ENCODE assay signal across 10 mouse cellular contexts in genomic region chr2:157054816-157055215, GRCm38 (mm10). TPM values are rescaled to one million over a fixed set of nuclear protein-coding genes. Genes with fewer than 3 reads are reported as not detected.
A peak's percentile ranks its signal among the peaks of the same experiment; 100 is the strongest.
DNase-seq lines count a peak whose midpoint lies in the region; ATAC-seq lines count a peak whose summit lies in the region.
"Had no signal": no experiment of that assay in that cellular context is flagged by ENCODE, and none has a peak within 500 bp of the region (broad histone marks: within the 10 kb centered on the region; RNA-seq: fewer than 3 reads in every experiment).

No protein-coding gene starts in this region.

- H3K4me1 ChIP-seq in brown adipose tissue, adult 24 weeks (ENCODE audit: control insufficient read depth, insufficient read depth, insufficient read length, low read length): peaks cover 17% of the 10 kb centered on the region
- peaks cover 54% of the 10 kb centered on the region for H3K4me1 ChIP-seq in hindbrain, embryonic 16.5 days (ENCODE audit: control insufficient read depth, insufficient read depth, low read depth, low read length)
- H3K4me1 ChIP-seq in liver, embryonic 12.5 days: peaks cover 14% of the 10 kb centered on the region

- 59% methylated on average over 5 of the region's 5 CpGs for WGBS in hindbrain, embryonic 16.5 days
- 58% methylated on average over 5 of the region's 5 CpGs for WGBS in liver, embryonic 12.5 days (ENCODE audit: insufficient replicate concordance)

- peak; percentile 59 for DNase-seq in cerebellum, adult 11 months
- DNase-seq in cerebellum, adult 9-10 months: no peak
- DNase-seq in layer of hippocampus, postnatal 10 days (ENCODE audit: low spot score in 2 of 2): peak; percentile 66 to 71
- DNase-seq in layer of hippocampus, adult 11-12 months (ENCODE audit: low spot score): no peak
- no peak for DNase-seq in spleen, postnatal 14 days (ENCODE audit: low spot score in 2 of 2)

- H3K4me3 ChIP-seq in brown adipose tissue, adult 24 weeks (ENCODE audit: insufficient read depth, low read depth, low read length): no peak overlapping the region
- H3K4me3 ChIP-seq in hindbrain, embryonic 16.5 days (ENCODE audit: low read length): no peak overlapping the region
- no peak overlapping the region for H3K4me3 ChIP-seq in liver, embryonic 12.5 days
- H3K4me3 ChIP-seq: neural tube, embryonic 12.5 days had no signal

- peak; percentile 77 for ATAC-seq in hindbrain, embryonic 16.5 days
- no peak for ATAC-seq in liver, embryonic 12.5 days

- H3K9ac ChIP-seq in hindbrain, embryonic 16.5 days (ENCODE audit: low read depth, low read length): no peak overlapping the region
- no peak overlapping the region for H3K9ac ChIP-seq in liver, embryonic 12.5 days
- H3K9ac ChIP-seq: neural tube, embryonic 12.5 days had no signal

- H3K27ac ChIP-seq in brown adipose tissue, adult 24 weeks (replicated peaks; ENCODE audit: low read depth, low read length): peak overlapping the region; percentile 79
- peak overlapping the region; percentile 70 for H3K27ac ChIP-seq in hindbrain, embryonic 16.5 days (ENCODE audit: low read depth, low read length)
- no peak overlapping the region for H3K27ac ChIP-seq in liver, embryonic 12.5 days
- H3K27ac ChIP-seq: neural tube, embryonic 12.5 days had no signal

- no peak overlapping the region for H3K4me2 ChIP-seq in hindbrain, embryonic 16.5 days (ENCODE audit: low read length)
- H3K4me2 ChIP-seq in liver, embryonic 12.5 days: no peak overlapping the region
- H3K4me2 ChIP-seq: neural tube, embryonic 12.5 days had no signal

- H3K27me3 ChIP-seq in hindbrain, embryonic 16.5 days (replicated peaks; ENCODE audit: control insufficient read depth, insufficient read depth, low read length): no peaks in the 10 kb centered on the region
- H3K27me3 ChIP-seq in liver, embryonic 12.5 days (replicated peaks): no peaks in the 10 kb centered on the region
- H3K27me3 ChIP-seq: neural tube, embryonic 12.5 days had no signal

- H3K9me3 ChIP-seq in hindbrain, embryonic 16.5 days (ENCODE audit: control insufficient read depth, low read length): no peaks in the 10 kb centered on the region
- no peaks in the 10 kb centered on the region for H3K9me3 ChIP-seq in liver, embryonic 12.5 days (replicated peaks)
- H3K9me3 ChIP-seq: neural tube, embryonic 12.5 days had no signal

- H3K36me3 ChIP-seq in hindbrain, embryonic 16.5 days (ENCODE audit: control insufficient read depth, insufficient read depth, low read length): peaks cover 17% of the 10 kb centered on the region
- H3K36me3 ChIP-seq in liver, embryonic 12.5 days: peaks cover 29% of the 10 kb centered on the region

RNA-seq across cellular contexts. Expression of gene Soga1, which starts 24.2 kb away (rescaled TPM):
- total RNA-seq in layer of hippocampus, postnatal 10 days (2021): 10 to 100 TPM; 74.1 to 79.6 TPM
- 6.0 and 6.9 TPM in 2 replicates for polyA plus RNA-seq in brown adipose tissue, adult 24 weeks (2012; ENCODE audit: insufficient read depth, insufficient read length, missing spikeins)
- 4.4 and 4.6 TPM in 2 replicates for polyA plus RNA-seq in hindbrain, embryonic 16.5 days (2015; fragmentation: Nextera tagmentation; extraction: Ambion mirVana)
- 3.4 TPM in 2 replicates for polyA plus RNA-seq in liver, embryonic 12.5 days (2016; fragmentation: Nextera tagmentation; extraction: Ambion mirVana)

RNA-seq across cellular contexts. Expression of gene Tldc2, which starts 32.0 kb away (rescaled TPM):
- not detected for total RNA-seq in layer of hippocampus, postnatal 10 days (2021)
- polyA plus RNA-seq in brown adipose tissue, adult 24 weeks (2012; ENCODE audit: insufficient read depth, insufficient read length, missing spikeins): not detected in 2 replicates
- not detected in 2 replicates for polyA plus RNA-seq in hindbrain, embryonic 16.5 days (2015; fragmentation: Nextera tagmentation; extraction: Ambion mirVana)
- 0.29 TPM in 1 of 2 replicates, not detected in the other for polyA plus RNA-seq in liver, embryonic 12.5 days (2016; fragmentation: Nextera tagmentation; extraction: Ambion mirVana)
- total RNA-seq: layer of hippocampus, adult 8-10 months had no signal
- polyA plus RNA-seq: neural tube, embryonic 12.5 days had no signal

RNA-seq across cellular contexts. Expression of gene Dsn1, which starts 47.9 kb away (rescaled TPM):
- 1 to 10 TPM; 5.2 to 8.3 TPM for total RNA-seq in layer of hippocampus, postnatal 10 days (2021)
- polyA plus RNA-seq in brown adipose tissue, adult 24 weeks (2012; ENCODE audit: insufficient read depth, insufficient read length, missing spikeins): 1.3 TPM in 1 of 2 replicates, not detected in the other
- polyA plus RNA-seq in hindbrain, embryonic 16.5 days (2015; fragmentation: Nextera tagmentation; extraction: Ambion mirVana): 10.5 and 11.6 TPM in 2 replicates
- 38.7 TPM in 2 replicates for polyA plus RNA-seq in liver, embryonic 12.5 days (2016; fragmentation: Nextera tagmentation; extraction: Ambion mirVana)

Comparison
In these comparisons a context has a peak if more than half of its experiments do, and no peak if none do; other contexts are left out.
1. DNase-seq: peak in cerebellum, adult 11 months (single experiment) and layer of hippocampus, postnatal 10 days (2 of 2); none in cerebellum, adult 9-10 months (single experiment), layer of hippocampus, adult 11-12 months (single experiment) and spleen, postnatal 14 days (0 of 2).